Mouse (Mus musculus) CD8-positive naive resting alpha-beta T cell, adult 57 days (primary cell): ENCODE measurements around the gene Gm21865. TPM values are rescaled to one million over a fixed set of nuclear protein-coding genes. Genes with fewer than 3 reads are reported as not detected.

Source experiments
- total RNA-seq: library from RNA; stranded (reverse); gene quantifications from one replicate; pipeline ENCODE4 v1.2.4, GENCODE M21; 2023

Gene Gm21865
- not detected for total RNA-seq

GRCm38 (mm10) chrY:40316803-40317202 lies at the start of gene Gm21865:
Gm21865 (minus strand) TSS chrY:40316903.

Other genes with a start within 250 kb of the Gm21865 start
- not detected for gene Gm21882, start 64.6 kb upstream of the Gm21865 start, total RNA-seq